Mouse (Mus musculus) forebrain, embryonic 15.5 days (tissue): ENCODE measurements around the gene Scaf11. TPM values are rescaled to one million over a fixed set of nuclear protein-coding genes. Genes with fewer than 3 reads are reported as not detected.
"Not testable (repeated sequence)": the region's sequence is repeated elsewhere in the genome, so short reads cannot be mapped to it uniquely, and the experiment has no call there.

Source experiments
- ATAC-seq: fragments of 200-750 bp; cut with Nextera tagmentation; replicated peaks from 2 replicates; pipeline ENCODE4 v1.8.0; 2017; ENCODE audit warnings: mild to moderate bottlenecking, moderate TSS enrichment, moderate library complexity
- H3K27ac ChIP-seq: fragments of 300-500 bp; sonication (generic); replicated peaks from 2 replicates; pipeline ENCODE4 v1.5.1; 2015; ENCODE audit warnings: mild to moderate bottlenecking, inconsistent platforms
- H3K27me3 ChIP-seq: fragments of 300-500 bp; sonication (generic); 2 replicates; pipeline ENCODE4 v1.6.1; 2015; ENCODE audit warnings: inconsistent platforms
- H3K36me3 ChIP-seq: fragments of 300-500 bp; sonication (generic); 2 replicates; pipeline ENCODE4 v1.6.1; 2015; ENCODE audit warnings: mild to moderate bottlenecking, inconsistent platforms
- H3K4me1 ChIP-seq: fragments of 300-500 bp; sonication (generic); 2 replicates; pipeline ENCODE4 v1.6.1; 2015; ENCODE audit warnings: inconsistent platforms
- H3K4me2 ChIP-seq: fragments of 300-500 bp; sonication (generic); replicated peaks from 2 replicates; pipeline ENCODE4 v1.6.1; 2015; ENCODE audit warnings: mild to moderate bottlenecking, inconsistent platforms
- H3K4me3 ChIP-seq: fragments of 300-500 bp; sonication (generic); 2 replicates; pipeline ENCODE4 v1.5.1; 2015; ENCODE audit warnings: mild to moderate bottlenecking, inconsistent platforms
- H3K9ac ChIP-seq: fragments of 300-500 bp; sonication (generic); replicated peaks from 2 replicates; pipeline ENCODE4 v1.6.1; 2015; ENCODE audit warnings: mild to moderate bottlenecking, inconsistent platforms
- H3K9me3 ChIP-seq: fragments of 300-500 bp; sonication (generic); 2 replicates; pipeline ENCODE4 v1.6.1; 2016; ENCODE audit warnings: inconsistent platforms
- WGBS: fragments of 180-500 bp; shearing (Covaris S2); methylation state at CpG from one replicate; pipeline ENCODE4 v1.1.7; 2015; ENCODE audit warnings: mixed read lengths; 5-methylcytosine and 5-hydroxymethylcytosine counted together
- polyA plus RNA-seq: library from polyadenylated mRNA; unstranded; fragments of >200 nt; fragmentation: Nextera tagmentation; extraction: Ambion mirVana; gene quantifications from 2 replicates; pipeline ENCODE4 v1.2.1, GENCODE M21; 2015

The Scaf11 gene
- polyA plus RNA-seq, result 57.9 and 62.0 TPM in 2 replicates

DNA sequence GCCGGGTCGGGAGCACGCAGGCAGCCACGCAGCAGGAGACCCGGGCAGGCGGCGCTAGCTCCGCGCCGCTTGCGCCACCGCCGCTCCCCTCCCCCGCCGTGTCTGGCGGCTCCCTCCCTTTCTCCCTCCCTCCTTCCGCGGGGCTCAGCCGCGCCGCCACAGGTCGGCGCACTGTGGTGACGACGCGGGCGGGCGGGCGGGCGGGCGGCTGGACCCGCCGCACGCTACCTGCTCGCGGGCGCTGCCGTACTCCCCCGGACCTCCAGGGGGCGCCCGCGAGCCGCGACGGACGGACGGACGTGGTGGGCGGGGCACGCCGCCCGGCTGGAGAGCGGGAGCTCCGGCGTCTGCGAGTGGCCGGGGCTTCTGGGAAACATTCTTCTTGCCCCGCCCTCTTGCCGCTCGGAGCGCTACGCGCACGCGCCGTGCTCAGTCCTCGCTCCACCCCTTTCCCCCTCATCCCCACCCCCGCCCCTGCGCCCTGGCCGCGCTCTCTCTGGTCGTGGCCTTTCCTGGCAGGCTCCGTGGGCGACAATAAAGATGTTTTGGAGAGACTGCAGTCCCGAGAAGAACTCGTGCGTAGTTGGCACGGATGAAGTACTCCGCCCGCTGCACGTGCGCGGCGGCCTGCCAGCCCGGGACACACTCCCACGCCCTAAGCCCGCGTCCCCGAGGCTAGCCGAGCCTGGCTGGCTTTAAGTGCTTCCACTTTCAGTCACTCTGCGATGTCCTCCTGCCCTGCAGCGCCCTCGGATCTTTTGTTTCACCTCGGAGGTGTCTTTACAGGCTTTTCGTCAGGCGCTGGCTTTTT, at the start of gene Scaf11:
Scaf11 (minus strand) TSS at position 114 of the 811 bp plus-strand sequence.
- Histone ChIP-seq H3K9me3 (no peaks in the 10 kb centered on the region), H3K27ac (peak within 1 kb of the TSS; percentile 97), H3K4me2 (peak within 1 kb of the TSS; percentile 78), H3K4me1 (peaks cover 22% of the 10 kb centered on the region), H3K4me3 (peak within 1 kb of the TSS; percentile 78), H3K36me3 (no peaks in the 10 kb centered on the region), H3K27me3 (no peaks in the 10 kb centered on the region), H3K9ac (peak within 1 kb of the TSS; percentile 77)
- ATAC-seq, result peak; percentile 95
- under 1% methylated on average over 88 of the region's 96 CpGs for WGBS

DNA sequence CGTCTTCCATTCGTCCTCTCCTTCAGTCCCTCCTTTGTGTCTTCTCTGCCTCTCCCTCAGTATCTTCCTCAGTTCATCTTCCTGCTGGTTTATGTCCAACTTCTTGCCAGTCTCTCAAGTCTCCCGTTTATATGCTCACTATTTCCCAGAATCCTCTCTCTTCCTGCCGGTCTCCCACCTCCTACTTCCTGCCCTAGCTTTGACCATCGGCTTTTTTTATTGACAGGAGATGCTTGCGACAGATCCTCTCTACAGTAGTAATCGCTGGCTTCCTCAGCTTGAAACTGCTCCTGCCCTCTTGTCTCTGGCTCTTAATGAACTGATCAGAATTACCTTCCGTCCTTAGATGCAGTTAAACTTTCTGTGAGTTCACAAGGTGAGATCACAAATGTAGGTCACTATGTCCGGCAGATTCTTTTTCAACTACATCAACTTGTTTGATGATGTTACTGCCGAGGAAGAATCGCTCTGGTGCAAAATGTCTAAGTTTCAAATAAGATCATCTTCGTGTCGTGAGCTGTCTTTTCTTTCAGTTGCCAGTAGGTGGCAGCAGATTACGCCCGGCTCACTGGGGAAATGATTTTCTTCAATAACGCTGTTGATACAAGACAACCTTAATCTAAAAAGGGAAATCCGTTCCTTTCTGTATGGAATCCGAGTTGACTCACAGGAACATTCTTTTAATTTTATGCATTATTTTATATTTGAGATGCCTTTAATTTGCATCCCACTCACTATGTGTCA, 46.6 kb upstream of the Scaf11 start:
- Histone ChIP-seq H3K27ac (no peak overlapping the region), H3K27me3 (no peaks in the 10 kb centered on the region), H3K4me1 (no peaks in the 10 kb centered on the region), H3K36me3 (no peaks in the 10 kb centered on the region), H3K9me3 (no peaks in the 10 kb centered on the region), H3K4me2 (no peak overlapping the region), H3K9ac (no peak overlapping the region), H3K4me3 (no peak overlapping the region)
- no peak for ATAC-seq
- WGBS, result 48% methylated on average over 18 of the region's 18 CpGs

DNA sequence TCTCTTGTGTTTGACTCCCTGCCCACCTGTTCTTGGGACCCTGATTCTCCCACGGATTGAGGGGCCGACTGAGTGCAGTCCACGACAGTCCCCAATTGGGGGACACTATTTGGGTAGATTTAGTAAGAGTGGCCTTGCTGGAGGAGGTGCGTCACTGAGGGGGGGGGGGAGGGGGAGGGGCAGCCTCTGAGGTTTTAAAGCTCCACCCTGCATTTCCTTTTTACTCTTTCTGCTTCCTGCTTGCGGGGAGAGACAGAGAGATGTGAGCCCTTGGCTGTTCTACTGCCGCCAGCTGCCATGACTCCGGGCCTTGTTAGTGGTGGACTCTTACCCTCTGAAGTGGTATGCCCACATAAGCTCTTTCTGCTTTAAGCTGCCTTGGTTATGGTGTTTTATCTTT, 37.0 kb upstream of the Scaf11 start:
- 95% methylated on average over 7 of the region's 7 CpGs for WGBS
- no peaks in the 10 kb centered on the region; the same call in 1 of the 2 replicates for H3K9me3 ChIP-seq
- H3K4me2 ChIP-seq, result no peak overlapping the region
- no peak for ATAC-seq
- H3K4me3 ChIP-seq, result no peak overlapping the region
- H3K27me3 ChIP-seq, result no peaks in the 10 kb centered on the region
- no peaks in the 10 kb centered on the region for H3K4me1 ChIP-seq
- no peak overlapping the region for H3K27ac ChIP-seq
- H3K36me3 ChIP-seq, result no peaks in the 10 kb centered on the region
- H3K9ac ChIP-seq, result no peak overlapping the region

DNA sequence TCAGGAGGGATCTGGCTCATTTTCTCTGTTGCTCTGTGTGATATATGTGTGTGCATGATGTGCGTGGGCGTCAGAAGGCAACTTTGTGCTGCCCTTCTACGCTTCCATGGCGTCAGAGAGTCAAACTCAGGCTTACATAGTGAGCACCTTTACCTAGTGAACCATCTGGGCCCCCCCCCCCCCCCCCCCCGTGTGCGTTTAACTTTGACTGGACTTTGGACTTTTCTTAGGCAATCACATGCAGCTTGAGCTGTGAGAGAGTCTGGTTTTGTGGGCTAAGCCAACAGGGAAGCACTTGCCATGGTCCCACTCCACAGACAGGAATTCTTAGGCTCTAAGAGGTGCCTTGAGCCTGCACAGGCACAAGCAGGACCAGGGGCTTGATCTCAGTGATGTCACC, 33.6 kb upstream of the Scaf11 start:
- H3K9ac ChIP-seq, result no peak overlapping the region
- H3K36me3 ChIP-seq, result no peaks in the 10 kb centered on the region
- no peak for ATAC-seq
- WGBS, result 86% methylated on average over 5 of the region's 6 CpGs
- H3K4me1 ChIP-seq, result peaks cover 8% of the 10 kb centered on the region; the same call in 1 of the 2 replicates
- no peak overlapping the region for H3K27ac ChIP-seq
- no peak overlapping the region for H3K4me2 ChIP-seq
- no peak overlapping the region for H3K4me3 ChIP-seq
- H3K27me3 ChIP-seq, result no peaks in the 10 kb centered on the region
- H3K9me3 ChIP-seq, result no peaks in the 10 kb centered on the region

DNA sequence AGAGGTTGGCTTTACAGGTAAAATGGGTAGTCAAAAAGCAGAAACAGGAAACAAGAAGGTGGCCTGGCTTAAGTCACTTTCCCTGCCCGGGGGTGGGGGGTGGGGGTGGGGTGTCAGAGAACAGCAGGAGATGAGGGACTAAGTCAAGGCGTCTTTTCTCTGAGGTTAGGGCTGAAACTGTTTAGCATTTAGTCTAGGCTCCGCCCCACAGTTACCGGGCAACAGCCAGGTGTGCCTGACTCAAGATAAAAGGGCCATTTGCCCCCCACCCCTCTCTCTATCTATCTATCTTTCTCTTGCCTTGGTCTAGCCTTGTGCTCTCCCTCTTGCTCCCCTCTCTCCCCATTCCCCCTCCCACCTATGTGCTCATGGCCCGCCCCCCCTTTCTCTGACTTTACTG, 32.9 kb upstream of the Scaf11 start:
- H3K9me3 ChIP-seq, result no peaks in the 10 kb centered on the region
- H3K36me3 ChIP-seq, result no peaks in the 10 kb centered on the region
- WGBS, result 81% methylated on average over 5 of the region's 5 CpGs
- H3K27me3 ChIP-seq, result no peaks in the 10 kb centered on the region
- ATAC-seq, result no peak
- peaks cover 12% of the 10 kb centered on the region; the same call in 1 of the 2 replicates for H3K4me1 ChIP-seq
- no peak overlapping the region for H3K9ac ChIP-seq
- H3K27ac ChIP-seq, result no peak overlapping the region
- H3K4me2 ChIP-seq, result no peak overlapping the region
- no peak overlapping the region for H3K4me3 ChIP-seq

DNA sequence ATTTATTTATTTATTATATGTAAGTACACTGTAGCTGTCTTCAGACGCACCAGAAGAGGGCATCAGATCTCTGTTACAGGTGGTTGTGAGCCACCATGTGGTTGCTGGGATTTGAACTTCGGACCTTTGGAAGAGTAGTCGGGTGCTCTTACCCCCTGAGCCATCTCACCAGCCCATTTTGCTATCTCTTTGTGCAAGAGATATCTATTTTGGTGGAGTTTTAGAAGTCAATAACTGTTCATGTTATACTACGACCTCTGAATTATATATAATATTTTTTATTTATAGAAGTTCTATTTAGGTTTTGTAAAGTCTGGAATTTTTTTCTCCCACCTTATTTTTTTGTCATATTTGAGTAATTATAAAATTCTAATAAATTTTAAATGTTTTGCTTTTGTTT, 32.3 kb upstream of the Scaf11 start:
- not testable (repeated sequence) for H3K27me3 ChIP-seq, H3K27ac ChIP-seq, H3K4me3 ChIP-seq, H3K9ac ChIP-seq, H3K4me2 ChIP-seq, H3K9me3 ChIP-seq, ATAC-seq, H3K36me3 ChIP-seq
- WGBS, result 89% methylated on average over 4 of the region's 4 CpGs
- peaks cover 12% of the 10 kb centered on the region; the same call in 1 of the 2 replicates for H3K4me1 ChIP-seq

DNA sequence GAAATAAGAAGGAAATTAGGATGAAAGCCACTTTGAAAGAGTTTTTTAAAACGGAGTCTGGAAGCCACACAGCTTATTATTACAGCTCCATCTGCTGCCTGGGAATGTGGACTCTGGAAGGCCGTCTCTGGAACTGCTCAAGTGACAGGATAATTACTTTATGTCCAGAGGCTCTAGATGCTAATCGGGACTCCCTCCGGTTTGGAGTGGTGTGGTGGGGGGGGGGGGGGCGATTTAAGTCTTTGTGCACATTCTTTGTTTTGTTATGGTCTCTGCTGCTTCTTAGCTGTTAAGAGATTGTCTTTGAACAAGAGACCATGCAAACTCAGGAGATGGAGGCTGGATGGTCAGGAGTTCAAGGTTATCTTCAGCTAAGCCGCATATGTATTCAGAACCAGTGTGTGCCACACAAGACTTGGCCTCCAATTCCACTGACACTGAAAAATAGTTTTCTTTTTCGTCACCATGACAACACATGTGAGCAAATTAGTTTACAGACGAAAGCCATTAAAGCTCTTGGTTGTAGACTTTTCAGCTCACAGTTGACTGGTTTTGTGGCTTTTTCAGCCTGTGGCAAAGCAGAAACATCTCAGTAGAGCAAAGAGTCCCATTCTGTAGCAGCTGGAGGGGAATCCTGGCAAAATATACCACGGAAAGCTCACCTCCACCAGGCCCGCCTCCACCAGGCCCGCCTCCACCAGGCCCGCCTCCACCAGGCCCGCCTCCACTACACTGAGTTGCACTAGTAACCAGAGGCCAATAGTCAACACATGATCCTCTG, 31.4 kb upstream of the Scaf11 start:
- Histone ChIP-seq H3K4me2 (no peak overlapping the region), H3K27me3 (no peaks in the 10 kb centered on the region), H3K9me3 (no peaks in the 10 kb centered on the region), H3K9ac (no peak overlapping the region), H3K4me1 (peaks cover 12% of the 10 kb centered on the region; the same call in 1 of the 2 replicates), H3K36me3 (no peaks in the 10 kb centered on the region), H3K27ac (no peak overlapping the region), H3K4me3 (no peak overlapping the region)
- ATAC-seq, result no peak
- WGBS, result 34% methylated on average over 13 of the region's 13 CpGs

DNA sequence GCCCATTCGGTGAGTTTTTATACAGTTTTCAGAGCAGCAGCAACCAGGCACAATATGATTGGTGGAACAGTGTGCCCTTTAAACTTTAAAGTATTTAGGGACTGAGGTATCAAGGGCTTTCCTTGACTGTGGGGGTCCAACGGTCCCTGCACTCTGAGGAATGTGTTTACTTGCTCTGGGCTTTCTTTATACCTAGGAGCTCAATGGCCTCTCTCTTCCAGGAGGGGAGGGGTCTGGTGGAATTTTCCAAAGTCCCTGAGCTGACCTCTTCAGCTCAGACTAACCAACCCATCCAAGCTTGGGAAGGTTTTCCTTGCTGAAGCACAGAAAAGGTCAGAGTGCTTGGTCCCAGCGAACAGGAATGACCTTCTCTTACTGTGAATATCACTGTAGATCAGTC, 30.8 kb upstream of the Scaf11 start:
- ATAC-seq, result no peak
- peaks cover 12% of the 10 kb centered on the region; the same call in 1 of the 2 replicates for H3K4me1 ChIP-seq
- no peak overlapping the region for H3K4me3 ChIP-seq
- no peak overlapping the region for H3K4me2 ChIP-seq
- H3K9me3 ChIP-seq, result no peaks in the 10 kb centered on the region
- H3K36me3 ChIP-seq, result no peaks in the 10 kb centered on the region
- no peak overlapping the region for H3K9ac ChIP-seq
- WGBS, result 25% methylated on average over 3 of the region's 3 CpGs
- H3K27ac ChIP-seq, result no peak overlapping the region
- no peaks in the 10 kb centered on the region for H3K27me3 ChIP-seq

DNA sequence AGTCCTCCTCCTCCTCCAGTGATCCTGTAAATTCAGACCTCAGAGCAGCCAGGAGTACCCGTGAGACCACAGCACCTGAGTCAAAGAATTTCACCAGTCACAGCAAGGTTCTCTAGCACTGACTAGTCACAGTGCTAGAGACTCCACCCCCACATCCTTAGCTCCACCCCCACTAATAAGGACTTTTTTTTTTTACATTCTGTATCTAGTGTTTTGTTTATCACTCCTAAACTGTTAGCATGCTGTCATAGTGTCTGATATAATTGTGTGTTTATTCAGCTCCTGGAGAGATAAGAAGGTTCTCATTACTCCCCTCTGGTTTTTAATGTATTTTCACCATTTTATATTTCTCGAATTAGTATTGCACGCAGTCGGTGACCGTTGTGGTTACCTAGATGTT, 29.5 kb upstream of the Scaf11 start:
- H3K36me3 ChIP-seq, result no peaks in the 10 kb centered on the region
- H3K9me3 ChIP-seq, result no peaks in the 10 kb centered on the region
- H3K9ac ChIP-seq, result no peak overlapping the region
- H3K4me2 ChIP-seq, result no peak overlapping the region
- H3K27ac ChIP-seq, result no peak overlapping the region
- WGBS, result 81% methylated on average over 5 of the region's 5 CpGs
- peaks cover 12% of the 10 kb centered on the region; the same call in 1 of the 2 replicates for H3K4me1 ChIP-seq
- no peak for ATAC-seq
- H3K4me3 ChIP-seq, result no peak overlapping the region
- H3K27me3 ChIP-seq, result no peaks in the 10 kb centered on the region

DNA sequence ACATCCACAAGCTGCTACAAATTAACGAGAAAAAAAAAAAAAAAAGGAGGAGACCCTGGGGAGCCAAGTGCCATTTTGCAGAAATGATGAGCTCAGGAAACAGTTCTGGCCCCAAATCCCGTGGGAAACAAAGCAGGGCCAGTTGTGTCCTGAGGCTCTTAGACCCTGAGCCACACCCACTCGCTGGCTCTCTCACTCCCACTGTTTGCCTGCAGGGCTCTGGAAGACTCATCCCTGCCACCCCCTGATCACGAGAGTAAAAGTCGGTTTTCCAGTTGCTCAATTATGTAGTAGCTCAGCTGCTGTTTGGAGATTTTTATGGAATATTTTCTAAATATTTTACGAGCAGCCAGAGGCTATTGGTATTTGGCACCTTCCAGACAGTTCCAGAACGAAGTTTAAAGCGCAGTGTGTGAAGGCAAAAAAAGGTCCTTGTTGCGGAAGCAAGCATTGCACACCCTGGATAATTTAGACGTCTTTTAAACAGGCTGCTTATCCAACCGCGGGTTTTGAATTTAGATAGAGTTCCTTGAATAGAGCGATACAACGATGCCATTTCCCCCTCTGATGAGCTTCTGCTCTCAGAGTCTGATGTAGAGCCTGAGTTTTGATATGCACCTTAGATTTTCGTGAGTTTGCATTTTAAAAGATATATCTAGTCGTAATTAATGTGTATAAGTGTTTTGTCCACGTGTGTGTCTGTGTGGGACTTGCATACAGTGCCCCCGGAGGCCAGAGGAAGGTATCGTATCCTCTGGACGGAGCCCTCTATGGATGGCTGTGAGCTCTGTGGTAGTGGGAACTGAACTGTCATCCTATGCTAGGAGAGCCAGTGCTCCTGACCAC, 28.5 kb upstream of the Scaf11 start:
- Histone ChIP-seq H3K36me3 (no peaks in the 10 kb centered on the region), H3K4me1 (peaks cover 12% of the 10 kb centered on the region; the same call in 1 of the 2 replicates), H3K9me3 (no peaks in the 10 kb centered on the region), H3K4me3 (peak overlapping the region; percentile 1; the same call in 1 of the 2 replicates), H3K27ac (no peak overlapping the region), H3K27me3 (no peaks in the 10 kb centered on the region), H3K4me2 (peak overlapping the region; percentile 9), H3K9ac (no peak overlapping the region)
- peak; percentile 66; the same call in 1 of the 2 replicates for ATAC-seq
- 23% methylated on average over 20 of the region's 20 CpGs for WGBS

DNA sequence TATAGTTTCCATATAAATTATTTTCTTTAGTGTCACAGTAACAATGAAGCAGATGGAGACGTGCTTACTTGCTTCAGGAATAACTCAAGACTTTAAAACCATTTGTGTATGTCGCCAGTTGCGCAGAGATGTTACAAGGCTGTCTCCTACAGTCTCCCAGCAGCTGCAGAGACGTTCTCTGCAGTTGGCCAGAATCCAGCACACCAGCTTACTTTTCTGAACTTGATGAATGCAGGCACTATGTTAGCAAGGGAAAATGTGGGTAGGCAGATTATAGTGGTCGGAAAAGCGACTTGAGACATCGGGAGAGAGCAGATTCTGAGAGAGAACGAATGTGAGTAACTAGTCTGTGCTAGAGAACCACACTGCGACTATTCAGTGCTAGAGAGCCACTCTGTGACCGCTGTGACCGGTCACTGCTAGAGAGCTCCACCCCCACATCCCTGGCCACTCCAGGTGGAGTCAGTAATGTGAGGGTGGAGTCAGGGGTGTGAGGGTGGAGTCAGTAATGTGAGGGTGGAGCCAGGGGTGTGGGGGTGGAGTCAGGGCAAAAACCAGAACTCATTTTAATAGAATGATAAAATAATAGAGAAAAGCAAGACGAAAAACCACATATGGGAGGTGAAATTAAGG, 26.5 kb upstream of the Scaf11 start:
- WGBS, result 59% methylated on average over 12 of the region's 12 CpGs
- ATAC-seq, result no peak
- no peak overlapping the region for H3K27ac ChIP-seq

More for the DNA sequence above, 26.5 kb upstream of the Scaf11 start:
- no peaks in the 10 kb centered on the region for H3K9me3 ChIP-seq
- no peaks in the 10 kb centered on the region for H3K27me3 ChIP-seq
- H3K4me2 ChIP-seq, result no peak overlapping the region
- no peak overlapping the region for H3K9ac ChIP-seq
- no peaks in the 10 kb centered on the region for H3K36me3 ChIP-seq
- peaks cover 8% of the 10 kb centered on the region; the same call in 1 of the 2 replicates for H3K4me1 ChIP-seq
- no peak overlapping the region for H3K4me3 ChIP-seq
